Mouse (Mus musculus): ENCODE data around the gene Col6a4. TPM values are rescaled to one million over a fixed set of nuclear protein-coding genes. Genes with fewer than 3 reads are reported as not detected.

Gene Col6a4
- polyA plus RNA-seq, 1 experiment from 2014 or later = 0.21 TPM

DNA sequence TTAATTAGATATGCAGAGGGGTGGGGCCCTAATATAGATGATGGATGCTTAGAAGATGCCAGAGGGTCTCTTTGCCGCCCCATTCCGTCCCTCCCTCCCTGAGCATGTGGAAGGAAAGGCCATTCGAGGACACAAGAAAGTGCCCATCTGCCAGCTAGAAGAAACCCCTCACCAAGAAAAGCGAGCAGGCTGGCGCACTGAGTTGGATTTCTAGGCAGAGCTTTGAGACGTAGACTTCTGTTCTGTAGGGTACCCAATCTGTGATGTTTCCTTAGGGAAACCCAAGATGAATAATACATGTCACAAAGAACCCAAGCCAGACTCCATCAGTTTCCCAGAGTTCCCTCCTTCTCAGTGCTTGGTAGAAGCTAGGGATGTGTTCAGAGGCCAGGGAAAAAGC, 107.1 kb downstream of the Col6a4 start:
- Histone ChIP-seq H3K27me3 (0 out of 2 replicates have a peak, but pooled peaks cover 3% of the 10 kb centered on the region), H3K4me2 (no peak overlapping the region), H3K4me3 (no peak overlapping the region), H3K36me3 (no peaks in the 10 kb centered on the region), H3K27ac (no peak overlapping the region), H3K4me1 (peaks cover 4% of the 10 kb centered on the region; the same call in 1 of the 2 replicates), H3K9me3 (no peaks in the 10 kb centered on the region), H3K9ac (no peak overlapping the region)
- 85% methylated on average over 6 of the region's 6 CpGs for WGBS
- ATAC-seq (ENCODE audit: insufficient number of reproducible peaks, insufficient read depth, low FRiP score, low TSS enrichment, low read depth) = no peak

- peaks cover 4% of the 10 kb centered on the region; the same call in 1 of the 2 replicates for H3K4me1 ChIP-seq
- H3K9ac ChIP-seq = no peak overlapping the region
- H3K9me3 ChIP-seq = no peaks in the 10 kb centered on the region
- no peak overlapping the region for H3K4me3 ChIP-seq
- WGBS = 65% methylated on average over 8 of the region's 8 CpGs
- no peaks in the 10 kb centered on the region for H3K36me3 ChIP-seq
- no peak overlapping the region for H3K27ac ChIP-seq
- H3K4me2 ChIP-seq = no peak overlapping the region
- 0 out of 2 replicates have a peak, but pooled peaks cover 3% of the 10 kb centered on the region for H3K27me3 ChIP-seq
- no peak for ATAC-seq (ENCODE audit: insufficient number of reproducible peaks, insufficient read depth, low FRiP score, low TSS enrichment, low read depth)
Measured at GRCm38 (mm10) chr9:105988096-105988495, 108.5 kb downstream of the Col6a4 start.

DNA sequence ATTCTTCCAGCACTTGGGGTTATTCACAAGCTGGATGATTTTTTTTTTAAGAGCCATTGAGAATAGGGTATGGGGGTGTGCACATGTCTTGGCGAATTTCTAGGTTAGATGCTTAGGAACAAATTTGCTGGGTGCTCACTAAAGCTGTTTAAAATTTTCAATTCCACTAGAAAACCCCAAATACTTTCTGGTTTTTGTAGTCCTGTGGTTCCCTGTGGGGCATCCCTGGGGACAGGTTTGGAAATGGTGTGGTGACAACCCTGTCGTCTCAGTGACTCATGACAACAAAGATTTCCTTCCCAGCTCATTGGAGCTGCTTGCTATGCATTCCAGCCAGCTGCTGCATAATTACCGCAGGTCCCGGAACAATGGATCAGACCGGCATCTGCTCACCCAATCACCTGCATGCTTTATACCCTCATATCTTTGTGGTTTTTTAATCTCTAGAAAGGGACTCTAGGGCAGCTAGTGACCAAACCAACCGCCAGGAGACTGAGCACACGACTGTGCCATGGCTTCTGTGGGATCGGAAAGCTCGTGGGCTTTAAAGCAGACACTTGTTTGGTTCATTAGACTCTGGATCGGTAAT, 111.6 kb downstream of the Col6a4 start:
- Histone ChIP-seq H3K4me1 (no peaks in the 10 kb centered on the region; the same call in 1 of the 2 replicates), H3K9ac (no peak overlapping the region), H3K4me3 (no peak overlapping the region), H3K27ac (no peak overlapping the region), H3K27me3 (0 out of 2 replicates have a peak, but pooled peaks cover 3% of the 10 kb centered on the region), H3K36me3 (no peaks in the 10 kb centered on the region), H3K4me2 (no peak overlapping the region; the same call in 1 of the 2 replicates), H3K9me3 (no peaks in the 10 kb centered on the region)
- 24% methylated on average over 10 of the region's 10 CpGs for WGBS
- ATAC-seq (ENCODE audit: insufficient number of reproducible peaks, insufficient read depth, low FRiP score, low TSS enrichment, low read depth) = no peak

DNA sequence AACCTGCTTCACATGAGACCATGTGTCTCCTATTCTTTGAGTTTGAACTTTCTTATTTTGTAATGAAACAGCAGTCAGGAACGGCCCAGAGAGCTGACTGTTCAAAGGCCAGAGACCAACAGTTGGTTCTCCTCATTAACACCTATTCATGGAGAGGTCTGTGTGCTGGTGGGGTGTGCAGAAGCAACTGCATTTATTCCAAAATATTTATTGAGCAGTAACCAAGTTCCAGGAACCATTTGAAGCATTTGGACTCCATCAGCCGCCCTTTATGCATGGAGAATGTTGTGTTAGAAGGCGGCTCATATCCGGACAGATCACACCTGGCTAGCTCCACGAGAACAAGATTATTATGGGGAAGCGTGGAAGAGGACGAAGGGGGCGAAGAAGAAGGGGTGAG, 118.1 kb downstream of the Col6a4 start:
- Histone ChIP-seq H3K4me3 (no peak overlapping the region), H3K9ac (no peak overlapping the region), H3K4me1 (0 out of 2 replicates have a peak, but pooled peaks cover 5% of the 10 kb centered on the region), H3K36me3 (no peaks in the 10 kb centered on the region), H3K9me3 (no peaks in the 10 kb centered on the region), H3K27ac (no peak overlapping the region), H3K27me3 (peaks cover 19% of the 10 kb centered on the region), H3K4me2 (no peak overlapping the region)
- 91% methylated on average over 8 of the region's 8 CpGs for WGBS
- no peak for ATAC-seq (ENCODE audit: insufficient number of reproducible peaks, insufficient read depth, low FRiP score, low TSS enrichment, low read depth)

GRCm38 (mm10) chr9:105976871-105977270, 119.7 kb downstream of the Col6a4 start:
- Histone ChIP-seq H3K36me3 (no peaks in the 10 kb centered on the region), H3K4me3 (no peak overlapping the region), H3K27ac (no peak overlapping the region), H3K4me2 (no peak overlapping the region), H3K9ac (no peak overlapping the region), H3K9me3 (no peaks in the 10 kb centered on the region), H3K27me3 (peaks cover 19% of the 10 kb centered on the region), H3K4me1 (0 out of 2 replicates have a peak, but pooled peaks cover 5% of the 10 kb centered on the region)
- ATAC-seq (ENCODE audit: insufficient number of reproducible peaks, insufficient read depth, low FRiP score, low TSS enrichment, low read depth) = no peak
- WGBS = 25% methylated on average over 13 of the region's 13 CpGs

GRCm38 (mm10) chr9:105976314-105976713, 120.3 kb downstream of the Col6a4 start:
- ATAC-seq (ENCODE audit: insufficient number of reproducible peaks, insufficient read depth, low FRiP score, low TSS enrichment, low read depth) = no peak
- H3K27me3 ChIP-seq = peaks cover 19% of the 10 kb centered on the region
- no peaks in the 10 kb centered on the region for H3K36me3 ChIP-seq
- 43% methylated on average over 6 of the region's 6 CpGs for WGBS
- no peak overlapping the region for H3K4me2 ChIP-seq
- 0 out of 2 replicates have a peak, but pooled peaks cover 5% of the 10 kb centered on the region for H3K4me1 ChIP-seq
- no peak overlapping the region for H3K27ac ChIP-seq
- no peaks in the 10 kb centered on the region for H3K9me3 ChIP-seq
- no peak overlapping the region for H3K9ac ChIP-seq
- no peak overlapping the region for H3K4me3 ChIP-seq

- no peak for ATAC-seq (ENCODE audit: insufficient number of reproducible peaks, insufficient read depth, low FRiP score, low TSS enrichment, low read depth)
- H3K27me3 ChIP-seq = peaks cover 19% of the 10 kb centered on the region
- no peak overlapping the region for H3K4me3 ChIP-seq
- 0 out of 2 replicates have a peak, but pooled peaks cover 5% of the 10 kb centered on the region for H3K4me1 ChIP-seq
- H3K9me3 ChIP-seq = no peaks in the 10 kb centered on the region
- 63% methylated on average over 1 of the region's 1 CpGs for WGBS
- H3K9ac ChIP-seq = no peak overlapping the region
- no peaks in the 10 kb centered on the region for H3K36me3 ChIP-seq
- no peak overlapping the region for H3K4me2 ChIP-seq
- H3K27ac ChIP-seq = no peak overlapping the region
Measured at GRCm38 (mm10) chr9:105973736-105974135, 122.8 kb downstream of the Col6a4 start.

- peaks cover 12% of the 10 kb centered on the region for H3K27me3 ChIP-seq
- H3K4me2 ChIP-seq = no peak overlapping the region
- 0 out of 2 replicates have a peak, but pooled peaks cover 3% of the 10 kb centered on the region for H3K4me1 ChIP-seq
- H3K9me3 ChIP-seq = no peaks in the 10 kb centered on the region
- no peak overlapping the region for H3K4me3 ChIP-seq
- no peak for ATAC-seq (ENCODE audit: insufficient number of reproducible peaks, insufficient read depth, low FRiP score, low TSS enrichment, low read depth)
- WGBS = 95% methylated on average over 3 of the region's 3 CpGs
- no peak overlapping the region for H3K9ac ChIP-seq
- no peaks in the 10 kb centered on the region for H3K36me3 ChIP-seq
- no peak overlapping the region for H3K27ac ChIP-seq
Measured at GRCm38 (mm10) chr9:105972031-105972430, 124.6 kb downstream of the Col6a4 start.

DNA sequence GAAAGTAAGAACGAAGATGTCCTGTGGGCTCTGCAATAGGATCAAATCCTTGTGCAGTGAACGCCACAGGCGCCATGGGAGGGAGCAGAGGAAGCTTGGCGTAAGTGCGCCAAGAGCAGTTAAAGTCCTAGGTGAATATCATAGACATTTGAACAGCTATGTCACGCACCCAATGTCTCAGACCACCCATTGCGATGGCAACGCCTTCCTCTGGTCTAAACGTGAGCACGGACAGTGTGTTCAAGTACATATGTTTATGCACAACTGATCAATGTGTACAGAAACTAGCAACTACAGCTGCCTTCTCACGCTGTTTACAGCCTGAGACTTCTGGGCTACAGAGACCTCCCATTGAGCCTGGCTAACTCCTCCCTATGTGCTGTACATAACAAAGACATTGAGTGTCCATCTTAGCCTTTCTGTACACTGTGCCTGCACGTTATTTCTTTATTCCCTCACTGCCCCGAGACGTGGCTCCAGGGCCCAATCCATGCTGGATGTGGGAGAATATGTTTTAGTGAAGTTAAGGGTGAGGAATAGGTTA, 125.2 kb downstream of the Col6a4 start:
- H3K4me1 ChIP-seq = no peaks in the 10 kb centered on the region
- no peak for ATAC-seq (ENCODE audit: insufficient number of reproducible peaks, insufficient read depth, low FRiP score, low TSS enrichment, low read depth)
- no peaks in the 10 kb centered on the region for H3K36me3 ChIP-seq
- H3K27ac ChIP-seq = no peak overlapping the region
- 91% methylated on average over 14 of the region's 14 CpGs for WGBS
- peaks cover 6% of the 10 kb centered on the region for H3K27me3 ChIP-seq
- no peak overlapping the region for H3K4me3 ChIP-seq
- no peak overlapping the region for H3K4me2 ChIP-seq
- H3K9ac ChIP-seq = no peak overlapping the region
- H3K9me3 ChIP-seq = no peaks in the 10 kb centered on the region

DNA sequence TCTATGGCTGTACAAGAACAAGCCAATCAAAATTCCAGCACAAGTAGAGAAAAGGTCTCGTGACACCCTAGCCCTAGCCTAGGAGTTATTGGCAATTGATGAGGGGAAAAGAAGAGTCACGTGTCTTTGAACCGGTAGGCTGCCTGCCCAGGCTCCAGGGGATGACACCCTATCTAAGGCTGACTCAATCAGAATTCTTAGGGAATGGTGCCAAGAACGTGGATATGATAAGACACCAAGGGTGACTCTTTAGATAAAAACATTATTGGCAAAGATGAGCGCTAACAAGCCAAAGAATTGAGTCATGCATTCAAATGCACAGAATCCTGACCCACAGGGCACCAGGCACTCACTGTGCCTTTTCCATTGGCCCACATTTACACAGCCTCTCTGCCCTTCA, 125.7 kb downstream of the Col6a4 start:
- Histone ChIP-seq H3K9me3 (no peaks in the 10 kb centered on the region), H3K4me2 (no peak overlapping the region), H3K36me3 (no peaks in the 10 kb centered on the region), H3K4me1 (no peaks in the 10 kb centered on the region), H3K27me3 (peaks cover 2% of the 10 kb centered on the region), H3K27ac (no peak overlapping the region), H3K4me3 (no peak overlapping the region), H3K9ac (no peak overlapping the region)
- 91% methylated on average over 5 of the region's 5 CpGs for WGBS
- ATAC-seq (ENCODE audit: insufficient number of reproducible peaks, insufficient read depth, low FRiP score, low TSS enrichment, low read depth) = no peak

GRCm38 (mm10) chr9:105967976-105968375, 128.6 kb downstream of the Col6a4 start:
- no peaks in the 10 kb centered on the region for H3K4me1 ChIP-seq
- no peak overlapping the region for H3K27ac ChIP-seq
- no peak for ATAC-seq (ENCODE audit: insufficient number of reproducible peaks, insufficient read depth, low FRiP score, low TSS enrichment, low read depth)
- no peaks in the 10 kb centered on the region; the same call in 1 of the 2 replicates for H3K27me3 ChIP-seq
- 66% methylated on average over 5 of the region's 5 CpGs for whole genome bisulfite sequencing
- no peak overlapping the region for H3K4me2 ChIP-seq
- H3K36me3 ChIP-seq = no peaks in the 10 kb centered on the region
- H3K9me3 ChIP-seq = no peaks in the 10 kb centered on the region
- H3K9ac ChIP-seq = no peak overlapping the region
- no peak overlapping the region for H3K4me3 ChIP-seq

DNA sequence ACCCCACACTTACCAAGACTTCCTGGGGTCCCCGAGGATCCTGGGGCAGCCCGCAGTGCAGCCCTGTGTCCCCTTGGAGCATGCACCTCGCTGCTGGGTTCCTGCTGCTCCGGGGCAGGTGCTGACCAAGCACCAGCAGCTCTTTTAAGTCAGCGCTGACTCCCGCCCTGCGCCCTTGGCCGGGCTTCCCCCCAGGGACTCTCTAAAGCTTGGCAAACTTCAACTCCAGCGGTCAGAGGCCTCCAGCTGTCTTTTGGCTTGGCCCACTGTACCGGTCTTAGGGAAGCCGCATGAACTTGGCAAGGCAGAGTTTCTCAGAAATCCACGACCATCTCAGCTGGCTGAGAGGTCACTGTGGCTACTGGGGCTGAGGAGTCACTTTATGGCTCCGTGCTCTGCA, 136.1 kb downstream of the Col6a4 start, which contains the start of gene Col6a5:
Gene Col6a5 (minus strand): TSS at position 111 of the 400 bp plus-strand sequence.
- H3K4me1 ChIP-seq = 0 out of 2 replicates have a peak, but pooled peaks cover 6% of the 10 kb centered on the region
- no peak within 1 kb of the TSS for H3K9ac ChIP-seq
- no peak within 1 kb of the TSS for H3K4me3 ChIP-seq
- WGBS = 19% methylated on average over 13 of the region's 13 CpGs
- H3K9me3 ChIP-seq = no peaks in the 10 kb centered on the region
- H3K4me2 ChIP-seq = no peak within 1 kb of the TSS
- H3K27me3 ChIP-seq = peaks cover 16% of the 10 kb centered on the region
- H3K36me3 ChIP-seq = no peaks in the 10 kb centered on the region
- no peak for ATAC-seq (ENCODE audit: insufficient number of reproducible peaks, insufficient read depth, low FRiP score, low TSS enrichment, low read depth)
- H3K27ac ChIP-seq = no peak within 1 kb of the TSS

Data from embryonic facial prominence, embryonic 13.5 days (tissue).